Mouse (Mus musculus): ENCODE results near the gene Cenpk.
"Not testable (repeated sequence)": the region's sequence is repeated elsewhere in the genome, so short reads cannot be mapped to it uniquely, and the experiment has no call there.

The Cenpk gene

GRCm38 (mm10) chr13:104228384-104229066, at the start of gene Cenpk, which contains the start of gene Ppwd1:
Cenpk (plus strand) TSS chr13:104228611.
Ppwd1 (minus strand) TSS chr13:104228843.
- DNase-seq (ENCODE audit: low spot score), result peak; percentile 96

DNA sequence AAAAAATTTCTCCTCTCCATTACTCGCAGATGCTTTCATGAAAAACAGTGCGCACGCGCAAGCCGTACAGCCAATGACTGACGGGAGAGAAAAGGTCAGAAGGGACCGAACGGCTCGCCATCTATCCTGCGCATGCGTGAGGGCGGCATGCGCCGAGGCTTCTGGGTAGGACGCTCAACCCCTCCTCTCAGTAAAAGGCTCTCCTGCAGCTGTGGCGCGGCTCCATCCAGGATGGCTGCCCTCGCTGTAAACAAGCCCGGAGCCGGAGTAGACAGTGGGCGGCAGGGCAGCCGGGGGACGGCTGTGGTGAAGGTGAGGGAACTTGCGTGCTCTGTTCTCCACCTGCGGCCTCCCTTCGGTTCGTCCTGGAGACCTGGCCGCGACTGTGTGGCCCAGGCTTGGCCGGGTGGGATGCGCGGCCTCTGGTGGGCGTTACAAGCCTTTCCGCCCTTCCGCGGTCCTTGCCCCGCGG, 49.7 kb upstream of the Cenpk start, which contains the start of gene Trim23:
TSS of gene Trim23 (plus strand) at position 148 of the 472 bp plus-strand sequence.
- DNase-seq (ENCODE audit: low spot score), result peak; percentile 99

GRCm38 (mm10) chr13:104179176-104179888, 49.1 kb upstream of the Cenpk start:
- DNase-seq (ENCODE audit: low spot score), result peak; percentile 61

DNA sequence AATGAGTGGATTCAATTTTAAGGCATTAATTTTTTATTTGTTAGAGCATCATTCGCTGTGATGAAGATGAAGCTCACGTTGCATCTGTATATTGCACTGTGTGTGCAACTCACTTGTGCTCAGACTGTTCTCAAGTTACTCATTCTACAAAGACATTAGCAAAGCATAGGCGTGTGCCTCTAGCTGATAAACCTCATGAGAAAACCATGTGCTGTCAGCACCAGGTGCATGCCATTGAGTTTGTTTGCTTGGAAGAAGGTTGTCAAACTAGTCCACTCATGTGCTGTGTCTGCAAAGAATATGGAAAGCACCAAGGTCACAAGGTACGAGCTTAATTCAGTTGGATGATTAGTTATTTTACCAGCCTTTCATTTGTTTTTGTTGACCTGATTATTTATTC, 41.1 kb upstream of the Cenpk start:
- no peak for DNase-seq (ENCODE audit: low spot score)

DNA sequence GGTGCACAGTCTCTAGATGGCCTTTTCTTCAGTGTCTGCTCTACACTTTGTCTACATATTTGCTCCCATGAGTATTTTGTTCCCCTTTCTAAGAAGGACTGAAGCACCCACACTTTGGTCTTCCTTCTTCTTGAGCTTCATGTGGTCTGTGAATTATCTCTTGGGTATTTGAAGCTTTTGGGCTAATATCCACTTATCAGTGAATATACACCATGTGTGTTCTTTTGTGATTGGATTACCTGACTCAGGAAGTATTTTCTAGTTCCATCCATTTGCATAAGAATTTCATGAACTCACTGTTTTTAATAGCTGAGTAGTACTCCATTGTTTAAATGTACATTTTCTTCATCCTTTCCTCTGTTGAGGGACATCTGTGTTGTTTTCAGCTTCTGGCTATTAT, 32.5 kb upstream of the Cenpk start:
- DNase-seq (ENCODE audit: low spot score), result not testable (repeated sequence)

DNA sequence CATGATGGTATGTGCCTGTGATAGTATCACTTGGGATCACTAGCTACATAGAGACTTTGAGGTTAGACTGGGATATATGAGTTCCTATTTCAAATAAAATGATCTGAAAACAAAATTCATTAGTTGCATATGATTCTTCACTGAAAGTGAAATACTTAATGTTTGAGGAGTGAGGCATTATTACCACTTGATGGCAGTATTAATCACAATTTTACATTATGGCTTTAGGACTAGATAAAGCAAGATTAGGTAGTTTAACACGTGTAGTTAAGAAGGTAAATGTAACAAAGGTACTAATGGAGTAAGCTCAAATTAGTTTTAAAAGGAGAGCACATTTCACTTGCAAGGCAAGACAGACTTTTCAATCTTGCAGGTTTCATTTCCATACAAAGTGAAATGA, 24.1 kb upstream of the Cenpk start:
- DNase-seq (ENCODE audit: low spot score), result peak; percentile 14

GRCm38 (mm10) chr13:104227478-104227877, 933 bp upstream of the Cenpk start:
- DNase-seq (ENCODE audit: low spot score), result peak; percentile 13

GRCm38 (mm10) chr13:104229181-104229580, 770 bp downstream of the Cenpk start:
- DNase-seq (ENCODE audit: low spot score), result no peak

DNA sequence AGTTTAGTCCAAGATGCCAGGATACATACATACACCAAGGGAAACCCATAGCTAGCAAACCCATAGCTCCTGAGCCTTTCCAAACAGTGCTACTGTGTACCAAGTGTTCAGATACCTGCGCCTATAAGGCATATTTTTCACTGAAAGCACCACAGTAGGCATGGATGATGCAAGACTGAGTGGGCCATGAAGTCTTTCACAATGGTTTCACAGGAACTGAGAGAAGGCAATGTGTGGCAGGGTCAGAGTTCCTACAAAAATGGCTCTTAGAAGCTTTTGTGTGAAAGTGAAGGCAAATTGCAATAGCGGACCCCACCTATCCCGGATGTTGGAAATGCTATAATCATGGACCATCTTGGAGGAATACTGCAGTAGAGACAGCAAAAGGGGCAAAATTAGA, 30.6 kb downstream of the Cenpk start:
- DNase-seq (ENCODE audit: low spot score), result no peak

- peak; percentile 53 for DNase-seq (ENCODE audit: low spot score)
Measured at GRCm38 (mm10) chr13:104285031-104285431, 56.6 kb downstream of the Cenpk start.

DNA sequence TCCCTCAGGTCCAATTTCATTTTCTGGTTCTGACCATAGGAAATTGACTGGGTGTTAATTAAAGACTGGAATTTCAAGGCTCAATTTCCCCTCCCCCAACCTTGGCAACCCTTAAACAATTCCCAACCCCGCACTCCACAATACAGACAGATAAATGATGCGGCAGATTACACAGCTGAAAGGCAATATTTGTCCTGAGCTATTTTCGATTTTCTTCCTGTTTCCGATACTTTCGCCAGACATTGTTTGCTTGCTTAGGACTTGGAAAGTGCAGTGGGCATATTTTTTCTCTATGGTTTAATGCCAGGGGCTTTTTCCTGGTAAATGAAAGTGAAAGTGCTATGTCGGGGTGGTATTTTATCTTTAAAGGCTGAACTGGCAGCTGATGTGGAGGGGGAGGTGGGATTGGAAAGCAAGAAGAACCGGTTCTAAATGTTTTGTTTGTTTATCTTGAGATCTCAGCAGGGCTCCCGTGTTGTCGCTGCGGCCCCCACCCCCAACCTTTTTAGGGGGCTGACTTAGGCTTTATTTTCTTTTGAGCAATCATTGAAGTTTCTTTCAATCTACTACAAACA, 57.4 kb downstream of the Cenpk start:
- peak; percentile 36 for DNase-seq (ENCODE audit: low spot score)

GRCm38 (mm10) chr13:104286336-104286735, 57.9 kb downstream of the Cenpk start:
- DNase-seq (ENCODE audit: low spot score), result peak; percentile 22

DNA sequence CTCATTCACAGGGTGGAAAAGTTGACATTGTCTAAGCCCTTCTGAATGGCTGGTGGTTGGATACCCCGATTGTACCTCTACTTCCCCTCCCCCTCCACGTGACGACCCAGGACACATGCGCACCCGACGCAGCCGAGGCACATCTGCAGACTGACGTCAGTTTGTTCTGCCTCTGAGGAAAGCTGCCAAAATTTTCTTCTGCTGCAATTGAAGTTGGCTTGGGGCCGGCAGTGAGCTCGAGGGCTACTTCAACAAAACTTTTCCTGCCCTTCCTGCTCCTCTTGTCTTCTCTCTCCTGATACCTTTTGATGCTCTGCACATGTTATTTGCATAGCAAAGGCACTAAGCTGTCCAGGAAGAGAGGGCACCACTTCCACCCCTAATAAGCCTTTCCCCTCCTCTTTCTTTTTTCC, 58.5 kb downstream of the Cenpk start:
- DNase-seq (ENCODE audit: low spot score), result peak; percentile 75

DNA sequence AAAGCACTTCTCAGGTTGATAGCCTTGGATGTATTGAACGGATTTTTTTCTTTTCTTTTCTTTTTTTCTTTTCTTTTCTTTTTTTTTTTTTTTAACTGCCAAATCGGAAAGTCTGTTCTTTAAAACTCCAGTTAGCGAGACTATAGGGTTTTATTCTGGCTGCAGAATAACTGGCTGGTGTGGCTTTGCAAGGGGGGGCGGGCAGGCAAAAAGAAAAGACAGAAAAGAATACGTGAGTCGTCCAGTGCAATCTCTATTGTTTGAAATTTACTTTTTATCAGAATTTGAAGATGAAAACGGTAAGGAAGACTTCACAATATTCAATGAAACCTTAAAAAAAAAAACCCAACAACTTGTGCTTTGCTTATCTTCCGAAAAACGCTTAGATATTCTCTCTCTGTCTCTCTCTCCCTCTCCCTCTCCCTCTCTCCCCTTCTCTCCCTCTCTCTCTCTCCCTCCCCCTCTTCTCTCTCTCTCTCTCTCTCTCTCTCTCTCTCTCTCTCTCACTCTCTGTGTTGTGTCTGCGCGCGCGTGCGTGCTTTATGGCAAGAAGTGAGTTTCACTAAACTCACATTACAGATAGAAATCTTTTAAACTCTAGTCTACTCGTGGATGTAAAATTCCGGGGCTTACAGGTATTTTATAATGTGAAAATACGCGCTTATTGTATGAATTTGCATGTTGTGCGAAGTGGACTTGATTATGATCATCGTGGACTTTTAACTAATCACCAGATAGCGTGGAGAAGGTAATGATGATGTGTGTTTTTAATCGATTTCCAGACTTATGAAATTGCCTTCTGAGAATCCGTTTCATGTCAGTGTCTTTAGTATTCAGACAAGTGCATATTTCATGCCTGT, 59.2 kb downstream of the Cenpk start, which contains the start of gene Adamts6:
TSS of gene Adamts6 (plus strand) at position 470 of the 860 bp plus-strand sequence.
- peak; percentile 19 for DNase-seq (ENCODE audit: low spot score)

GRCm38 (mm10) chr13:104288226-104288859, 59.9 kb downstream of the Cenpk start:
- DNase-seq (ENCODE audit: low spot score), result peak; percentile 23

GRCm38 (mm10) chr13:104289176-104289575, 60.8 kb downstream of the Cenpk start:
- no peak for DNase-seq (ENCODE audit: low spot score)

- DNase-seq (ENCODE audit: low spot score), result no peak
Measured at GRCm38 (mm10) chr13:104295472-104295871, 67.1 kb downstream of the Cenpk start.

All from c-Kit-positive CD71-positive TER-119-positive erythroid progenitor cells, embryonic 14.5 days (primary cell).